28 mouse cellular contexts compared by ENCODE assay signal in genomic region chr6:118130022-118130421, GRCm38 (mm10). TPM values are rescaled to one million over a fixed set of nuclear protein-coding genes. Genes with fewer than 3 reads are reported as not detected.
DNase-seq lines count a peak whose midpoint lies in the region; ATAC-seq and TF ChIP-seq lines count a peak whose summit lies in the region.
"Had no signal": no experiment of that assay in that cellular context is flagged by ENCODE, and none has a peak within 500 bp of the region (broad histone marks: within the 10 kb centered on the region; RNA-seq: fewer than 3 reads in every experiment).

No protein-coding gene starts in this region.

- TF ChIP-seq RAD21 in MEL (IDR thresholded peaks at IDR 0.05; ENCODE audit: low read depth, low read length), result no peak

- H3K27ac ChIP-seq in gastrocnemius, adult 2 months, result peak overlapping the region; percentile 72
- H3K27ac ChIP-seq in heart, postnatal 0 days (ENCODE audit: low read depth), result peak overlapping the region; percentile 30; the same call in 1 of the 2 replicates
- H3K27ac ChIP-seq in heart, embryonic 11.5 days (ENCODE audit: low read depth, low read length), result no peak overlapping the region
- H3K27ac ChIP-seq in MEL (ENCODE audit: control insufficient read depth, low read depth, low read length), result peak overlapping the region; percentile 65
- H3K27ac ChIP-seq in embryonic facial prominence, embryonic 14.5 days (replicated peaks; ENCODE audit: low read depth, low read length), result no peak overlapping the region
- H3K27ac ChIP-seq: embryonic facial prominence, embryonic 15.5 days; forebrain, embryonic 15.5 days; heart, embryonic 13.5 days; hindbrain, postnatal 0 days; layer of hippocampus, adult 2 months; limb, embryonic 12.5 days; liver, embryonic 13.5 days; midbrain, embryonic 12.5 days; stomach, embryonic 15.5 days had no signal

- H3K36me3 ChIP-seq in heart, postnatal 0 days (replicated peaks; ENCODE audit: control insufficient read depth, insufficient read depth, low read length), result 0 out of 2 replicates have a peak, but pooled peaks cover 7% of the 10 kb centered on the region
- H3K36me3 ChIP-seq in heart, embryonic 11.5 days (ENCODE audit: control insufficient read depth, insufficient read depth, low read length), result no peaks in the 10 kb centered on the region
- H3K36me3 ChIP-seq in MEL (ENCODE audit: control insufficient read depth in 1 of 2, insufficient read depth in 2 of 2, low read length in 2 of 2), result peaks cover 10 to 60% of the 10 kb centered on the region in 2 experiments
- H3K36me3 ChIP-seq in embryonic facial prominence, embryonic 14.5 days (ENCODE audit: control insufficient read depth, insufficient read depth, low read length), result peaks cover 4% of the 10 kb centered on the region; the same call in 1 of the 2 replicates
- H3K36me3 ChIP-seq: embryonic facial prominence, embryonic 15.5 days; liver, embryonic 13.5 days; midbrain, embryonic 12.5 days; stomach, embryonic 15.5 days had no signal

- peaks cover 23% of the 10 kb centered on the region for H3K79me2 ChIP-seq in MEL (ENCODE audit: control insufficient read depth, insufficient read depth, low read length, poor library complexity)

- ATAC-seq in heart, postnatal 0 days (ENCODE audit: insufficient read depth, low read depth), result no peak
- no peak for ATAC-seq in heart, embryonic 11.5 days (replicated peaks; ENCODE audit: insufficient number of reproducible peaks, low FRiP score, low TSS enrichment)
- ATAC-seq in embryonic facial prominence, embryonic 14.5 days (ENCODE audit: low read depth), result no peak
- ATAC-seq: forebrain, embryonic 15.5 days; hindbrain, postnatal 0 days; intestine, embryonic 16.5 days; Patski had no signal

- no peak overlapping the region for H3K9ac ChIP-seq in heart, postnatal 0 days (replicated peaks; ENCODE audit: low read depth, low read length)
- no peak overlapping the region for H3K9ac ChIP-seq in heart, embryonic 11.5 days (ENCODE audit: low read depth, low read length)
- no peak overlapping the region for H3K9ac ChIP-seq in MEL (ENCODE audit: control insufficient read depth, low read depth, low read length, poor library complexity, severe bottlenecking)
- no peak overlapping the region for H3K9ac ChIP-seq in embryonic facial prominence, embryonic 14.5 days (ENCODE audit: low read depth, low read length)
- H3K9ac ChIP-seq: embryonic facial prominence, embryonic 15.5 days; forebrain, embryonic 15.5 days; heart, embryonic 13.5 days; limb, embryonic 12.5 days; liver, embryonic 13.5 days; midbrain, embryonic 12.5 days; stomach, embryonic 15.5 days had no signal

- no peak for TF ChIP-seq CTCF in gastrocnemius, adult 2 months (IDR thresholded peaks at IDR 0.05)
- no peak for TF ChIP-seq CTCF in heart, postnatal 0 days (IDR thresholded peaks at IDR 0.05; ENCODE audit: low read depth)
- no peak for TF ChIP-seq CTCF in MEL (IDR thresholded peaks at IDR 0.05 in 2 of 3, conservative IDR thresholded peaks at IDR 0.05 in 1 of 3; ENCODE audit: control insufficient read depth in 1 of 3, insufficient read depth in 1 of 3, low read depth in 2 of 3, low read length in 3 of 3, poor library complexity in 1 of 3, severe bottlenecking in 1 of 3)

- H3K4me1 ChIP-seq in heart, postnatal 0 days (ENCODE audit: control insufficient read depth, insufficient read depth), result peaks cover 18% of the 10 kb centered on the region; the same call in 1 of the 2 replicates
- peaks cover 15% of the 10 kb centered on the region for H3K4me1 ChIP-seq in heart, embryonic 11.5 days (ENCODE audit: control insufficient read depth, insufficient read depth, low read length)
- peaks cover 32 to 57% of the 10 kb centered on the region in 2 experiments for H3K4me1 ChIP-seq in MEL (ENCODE audit: control insufficient read depth in 1 of 2, insufficient read depth in 2 of 2, low read length in 2 of 2)
- peaks cover 6% of the 10 kb centered on the region; the same call in 1 of the 2 replicates for H3K4me1 ChIP-seq in embryonic facial prominence, embryonic 14.5 days (ENCODE audit: control insufficient read depth, insufficient read depth, low read length)
- H3K4me1 ChIP-seq: forebrain, embryonic 15.5 days; limb, embryonic 12.5 days; midbrain, embryonic 12.5 days; stomach, embryonic 15.5 days had no signal

- no peak for TF ChIP-seq EP300 in heart, postnatal 0 days (IDR thresholded peaks at IDR 0.05; ENCODE audit: low read depth)
- peak; percentile 50 to 67; a peak in 3 of 4 replicates for TF ChIP-seq EP300 in MEL (IDR thresholded peaks at IDR 0.05; ENCODE audit: low read depth in 1 of 2, low read length in 2 of 2)

- no peak for TF ChIP-seq POLR2A in MEL (IDR thresholded peaks at IDR 0.05; ENCODE audit: control insufficient read depth in 1 of 2, insufficient read depth in 1 of 2, low read depth in 1 of 2, low read length in 2 of 2, poor library complexity in 1 of 2)

- 71% methylated on average over 2 of the region's 2 CpGs for WGBS in heart, postnatal 0 days
- WGBS in heart, embryonic 11.5 days (ENCODE audit: insufficient replicate concordance), result 80% methylated on average over 2 of the region's 2 CpGs
- 49% methylated on average over 2 of the region's 2 CpGs for WGBS in embryonic facial prominence, embryonic 14.5 days

- no peaks in the 10 kb centered on the region for H3K27me3 ChIP-seq in heart, postnatal 0 days (ENCODE audit: control insufficient read depth, insufficient read depth, low read length)
- H3K27me3 ChIP-seq in heart, embryonic 11.5 days (ENCODE audit: control insufficient read depth, insufficient read depth, low read length), result no peaks in the 10 kb centered on the region
- H3K27me3 ChIP-seq in MEL (ENCODE audit: control insufficient read depth in 1 of 2, insufficient read depth in 2 of 2, low read length in 2 of 2), result no peaks in the 10 kb centered on the region
- H3K27me3 ChIP-seq in embryonic facial prominence, embryonic 14.5 days (replicated peaks; ENCODE audit: control insufficient read depth, insufficient read depth, low read length), result no peaks in the 10 kb centered on the region
- H3K27me3 ChIP-seq: embryonic facial prominence, embryonic 15.5 days; forebrain, embryonic 15.5 days; heart, embryonic 13.5 days; limb, embryonic 12.5 days; liver, embryonic 13.5 days; midbrain, embryonic 12.5 days; Patski; stomach, embryonic 15.5 days had no signal

- H3K4me2 ChIP-seq in heart, postnatal 0 days (ENCODE audit: low read depth, low read length), result no peak overlapping the region
- H3K4me2 ChIP-seq in heart, embryonic 11.5 days, result no peak overlapping the region
- H3K4me2 ChIP-seq in embryonic facial prominence, embryonic 14.5 days (ENCODE audit: low read depth, low read length), result no peak overlapping the region
- H3K4me2 ChIP-seq: embryonic facial prominence, embryonic 15.5 days; forebrain, embryonic 15.5 days; heart, embryonic 13.5 days; limb, embryonic 12.5 days; liver, embryonic 13.5 days; midbrain, embryonic 12.5 days; stomach, embryonic 15.5 days had no signal

- peak overlapping the region; percentile 3; the same call in 1 of the 2 replicates for H3K4me3 ChIP-seq in gastrocnemius, adult 2 months
- no peak overlapping the region for H3K4me3 ChIP-seq in heart, postnatal 0 days (ENCODE audit: low read depth, low read length)
- no peak overlapping the region for H3K4me3 ChIP-seq in heart, embryonic 11.5 days (ENCODE audit: low read depth, low read length)
- no peak overlapping the region; a peak in 1 of 4 replicates for H3K4me3 ChIP-seq in MEL (ENCODE audit: control insufficient read depth in 1 of 2, insufficient read depth in 1 of 2, low read depth in 2 of 2, low read length in 2 of 2)
- H3K4me3 ChIP-seq in embryonic facial prominence, embryonic 14.5 days (ENCODE audit: low read depth, low read length), result no peak overlapping the region
- H3K4me3 ChIP-seq: embryonic facial prominence, embryonic 15.5 days; forebrain, embryonic 15.5 days; heart, embryonic 13.5 days; layer of hippocampus, adult 2 months; limb, embryonic 12.5 days; liver, embryonic 13.5 days; midbrain, embryonic 12.5 days; stomach, embryonic 15.5 days had no signal

- no peak for DNase-seq in gastrocnemius, adult 2 months
- DNase-seq in gastrocnemius, postnatal 14 days, result no peak
- DNase-seq in heart, postnatal 0 days (ENCODE audit: low spot score), result no peak
- peak; percentile 39 for DNase-seq in MEL (ENCODE audit: low read depth, low spot score)
- peak; percentile 16 for DNase-seq in embryonic facial prominence, embryonic 14.5 days (ENCODE audit: low spot score)
- no peak for DNase-seq in embryo, embryonic 10 days (ENCODE audit: low spot score)
- no peak for DNase-seq in right cerebral cortex, postnatal 25 days
- DNase-seq: adrenal gland, postnatal 36 days; cerebellum, adult 18-20 months; cerebellum, postnatal 14 days; gastrocnemius, postnatal 36 days; kidney, postnatal 25 days; layer of hippocampus, postnatal 36 days; liver, embryonic 13.5 days; lung, adult 2 months; thymus, adult 18-20 months; thymus, postnatal 36 days had no signal

- intact Hi-C loops in gastrocnemius, adult 2 months (cut with DNase I), result no loop called here
- intact Hi-C loops in gastrocnemius, postnatal 14 days (cut with DNase I; ENCODE audit: low total_unique reads), result no loop called here

- no peaks in the 10 kb centered on the region for H3K9me3 ChIP-seq in heart, postnatal 0 days (replicated peaks; ENCODE audit: control insufficient read depth, low read length)
- H3K9me3 ChIP-seq in heart, embryonic 11.5 days (replicated peaks; ENCODE audit: control insufficient read depth, low read length), result no peaks in the 10 kb centered on the region
- no peaks in the 10 kb centered on the region for H3K9me3 ChIP-seq in MEL (replicated peaks; ENCODE audit: insufficient read depth, low read length)
- H3K9me3 ChIP-seq in embryonic facial prominence, embryonic 14.5 days (ENCODE audit: control insufficient read depth, low read length), result no peaks in the 10 kb centered on the region
- H3K9me3 ChIP-seq: embryonic facial prominence, embryonic 15.5 days; forebrain, embryonic 15.5 days; heart, embryonic 13.5 days; limb, embryonic 12.5 days; liver, embryonic 13.5 days; midbrain, embryonic 12.5 days; stomach, embryonic 15.5 days had no signal

TF ChIP-seq in MEL, 35 proteins besides CTCF, POLR2A, EP300 and RAD21 (continues in another document):
- TF ChIP-seq GATA1 (IDR thresholded peaks at IDR 0.05; ENCODE audit: low read depth, low read length), result peak; percentile 21; the same call in 1 of the 2 replicates
- 0 out of 2 replicates have a peak, but pooled peaks have one; percentile 14 for TF ChIP-seq ZNF384 (IDR thresholded peaks at IDR 0.05; ENCODE audit: low read depth, low read length)

RNA-seq across cellular contexts. Expression of gene Csgalnact2, which starts 8.9 kb away (rescaled TPM):
- total RNA-seq in gastrocnemius, adult 2 months (2021), result 10 to 100 TPM; 30.9 to 32.8 TPM
- total RNA-seq in gastrocnemius, postnatal 14 days (2021), result 10 to 100 TPM; 21.4 to 22.1 TPM
- 13.0 and 15.8 TPM in 2 replicates for total RNA-seq in heart, postnatal 0 days (2014; rRNA removed; ENCODE audit: low replicate concordance)
- polyA plus RNA-seq in heart, postnatal 0 days (2015; fragmentation: Nextera tagmentation; extraction: Ambion mirVana), result 10.3 and 11.6 TPM in 2 replicates
- 10.2 and 12.8 TPM in 2 replicates for polyA plus RNA-seq in heart, embryonic 11.5 days (2014; fragmentation: Nextera tagmentation; extraction: Ambion mirVana)
- 22.4 and 24.5 TPM in 2 replicates for total RNA-seq in MEL (2012; rRNA removed)
- 100 to 1,000 TPM in 1 of 2 experiments, 10 to 100 TPM in 1; 17.5 to 119 TPM for polyA plus RNA-seq in MEL (2012; ENCODE audit: insufficient read depth in 1 of 2, insufficient read length in 2 of 2, low read depth in 1 of 2, low replicate concordance in 2 of 2, missing spikeins in 1 of 2)
- polyA plus RNA-seq in embryonic facial prominence, embryonic 14.5 days (2014; fragmentation: Nextera tagmentation; extraction: Ambion mirVana), result 21.2 and 22.6 TPM in 2 replicates

Comparison
In these comparisons a context has a peak if more than half of its experiments do, and no peak if none do; other contexts are left out.
1. H3K27ac ChIP-seq: peak in gastrocnemius, adult 2 months (single experiment), heart, postnatal 0 days (single experiment) and MEL (single experiment); none in heart, embryonic 11.5 days (single experiment) and embryonic facial prominence, embryonic 14.5 days (single experiment).
2. DNase-seq: peak in MEL (single experiment) and embryonic facial prominence, embryonic 14.5 days (single experiment); none in gastrocnemius, adult 2 months (single experiment), gastrocnemius, postnatal 14 days (single experiment), heart, postnatal 0 days (single experiment), embryo, embryonic 10 days (single experiment) and right cerebral cortex, postnatal 25 days (single experiment).